Mouse (Mus musculus) right cerebral cortex, postnatal 14 days (tissue): ENCODE measurements around the gene Ccdc12.

Experiments used
- DNase-seq: peaks from one replicate; pipeline ENCODE4 v3.0.0; 2022

Ccdc12 gene

GRCm38 (mm10) chr9:110711532-110711931 lies 55.2 kb downstream of the Ccdc12 start:
- no peak for DNase-seq

DNA sequence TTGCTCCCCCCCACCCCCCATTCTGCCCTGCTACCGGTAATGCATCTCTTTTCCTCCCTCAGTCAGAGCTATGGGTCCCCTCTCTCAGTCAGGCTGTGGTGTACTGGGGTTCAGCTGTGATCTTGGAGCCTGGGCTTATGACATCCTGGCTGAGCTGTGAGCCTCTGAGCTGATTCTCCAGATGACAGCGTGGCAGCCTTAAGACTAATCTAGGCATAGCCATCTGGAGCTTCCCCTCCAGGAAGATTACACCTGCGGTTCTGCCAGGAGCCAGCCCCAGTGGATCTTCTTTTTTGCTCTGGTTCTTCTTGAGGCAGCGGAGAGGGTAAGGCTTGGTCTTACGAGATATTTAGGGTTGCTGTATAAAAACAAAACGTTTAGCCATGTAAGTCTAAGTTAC lies 55.7 kb downstream of the Ccdc12 start:
- DNase-seq = no peak

GRCm38 (mm10) chr9:110712545-110712944 lies 56.2 kb downstream of the Ccdc12 start:
- no peak for DNase-seq

DNA sequence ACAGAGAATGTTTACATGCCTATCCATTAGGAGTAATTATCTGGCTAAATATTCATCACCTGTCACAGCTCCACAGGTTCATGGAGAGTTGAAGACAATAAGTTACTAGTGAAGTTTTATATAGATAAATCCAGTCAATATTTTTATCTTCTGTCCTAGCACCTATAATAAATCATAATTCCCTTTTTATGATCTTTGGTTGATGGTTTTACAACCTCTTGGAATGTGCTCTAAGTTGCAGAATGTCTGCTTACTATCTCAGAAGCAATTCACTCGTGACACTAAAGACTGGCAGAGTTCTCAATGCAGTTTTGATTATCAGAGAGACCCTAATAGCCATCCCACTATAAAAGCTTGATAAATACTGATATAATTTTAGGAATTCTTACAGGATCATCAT lies 57.1 kb downstream of the Ccdc12 start:
- no peak for DNase-seq

DNA sequence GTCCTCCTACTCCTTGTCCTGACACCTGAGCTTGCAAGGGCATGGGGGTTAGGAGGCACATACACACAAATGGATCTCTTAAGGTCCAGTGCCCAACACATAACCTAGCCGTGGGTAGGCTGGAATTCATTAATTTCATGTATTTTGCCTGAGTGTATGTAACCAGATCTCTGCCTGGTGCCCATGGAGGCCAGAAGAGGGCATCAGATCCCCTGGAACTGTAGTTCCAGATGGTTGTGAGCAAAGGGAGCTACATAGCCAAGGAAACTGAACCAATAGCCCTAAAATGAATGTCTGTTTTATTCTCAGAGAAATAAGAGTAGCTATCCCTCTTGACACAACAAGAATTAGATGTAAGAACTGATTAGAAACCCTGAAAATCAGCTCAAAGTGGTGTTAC lies 59.1 kb downstream of the Ccdc12 start:
- no peak for DNase-seq

DNA sequence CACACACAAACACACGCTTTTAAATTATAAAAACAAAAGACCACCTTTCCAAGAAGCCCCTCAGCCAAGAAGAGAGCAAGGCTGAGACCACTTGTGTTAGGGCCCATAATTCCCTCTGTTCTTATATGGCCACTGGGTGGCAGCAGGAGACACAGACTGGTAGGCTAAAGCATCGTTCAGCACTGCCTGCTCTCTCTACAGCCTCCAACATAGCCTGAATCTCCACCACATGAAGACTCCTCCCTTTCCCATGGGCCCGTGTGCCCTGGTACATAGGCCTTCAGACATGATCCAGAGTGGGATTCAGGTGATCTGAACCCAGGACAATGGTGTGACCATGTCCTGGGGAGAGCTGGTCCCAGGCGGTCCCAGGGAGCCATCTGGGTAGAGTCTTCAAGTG lies 60.5 kb downstream of the Ccdc12 start:
- DNase-seq = peak; percentile 70

- no peak for DNase-seq
Measured at GRCm38 (mm10) chr9:110718071-110718470, 61.8 kb downstream of the Ccdc12 start.

GRCm38 (mm10) chr9:110718810-110719209 lies 62.5 kb downstream of the Ccdc12 start:
- no peak for DNase-seq

DNA sequence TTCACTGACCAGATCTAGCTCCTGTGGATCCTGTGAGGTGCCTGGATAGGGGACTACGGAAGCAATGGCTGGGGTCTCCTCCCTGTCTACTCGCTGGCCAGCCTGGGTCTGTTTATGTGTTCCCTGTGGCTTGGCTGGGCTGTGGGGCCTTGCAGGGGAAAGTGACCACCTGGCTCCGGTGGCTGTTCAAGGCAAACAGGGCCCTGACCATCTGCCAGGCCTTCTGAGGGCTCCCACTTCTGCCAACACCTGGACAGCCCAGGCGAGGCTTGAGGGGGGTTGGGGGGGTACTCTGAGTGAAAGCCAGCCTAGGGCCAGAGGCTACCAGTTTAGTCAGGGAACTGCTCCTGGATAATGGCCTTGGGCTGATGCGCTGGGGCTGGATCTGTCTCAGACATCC lies 63.7 kb downstream of the Ccdc12 start:
- no peak for DNase-seq

- DNase-seq = no peak
Measured at GRCm38 (mm10) chr9:110722060-110722459, 65.8 kb downstream of the Ccdc12 start.

DNA sequence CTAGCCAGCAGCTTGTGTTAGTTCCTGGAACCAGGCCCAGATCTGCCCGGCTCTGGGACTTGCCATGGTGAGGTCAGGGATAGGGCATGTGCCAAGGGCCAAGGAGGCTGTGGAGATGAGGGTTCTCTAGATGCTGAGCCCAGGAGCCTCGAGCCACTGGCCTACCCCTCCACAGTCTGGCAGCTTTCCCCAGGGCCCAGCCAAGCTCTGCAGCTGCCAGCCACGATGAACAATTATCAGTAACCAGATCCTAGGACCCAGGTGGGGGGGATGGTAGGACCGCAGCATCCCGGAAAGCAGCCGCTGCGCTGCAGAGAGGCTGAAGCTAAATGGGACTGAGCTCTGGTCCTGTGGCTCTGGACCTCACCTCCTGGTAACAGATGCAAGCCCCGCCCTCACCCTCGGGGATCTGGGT lies 69.4 kb downstream of the Ccdc12 start:
- peak; percentile 51 for DNase-seq

DNA sequence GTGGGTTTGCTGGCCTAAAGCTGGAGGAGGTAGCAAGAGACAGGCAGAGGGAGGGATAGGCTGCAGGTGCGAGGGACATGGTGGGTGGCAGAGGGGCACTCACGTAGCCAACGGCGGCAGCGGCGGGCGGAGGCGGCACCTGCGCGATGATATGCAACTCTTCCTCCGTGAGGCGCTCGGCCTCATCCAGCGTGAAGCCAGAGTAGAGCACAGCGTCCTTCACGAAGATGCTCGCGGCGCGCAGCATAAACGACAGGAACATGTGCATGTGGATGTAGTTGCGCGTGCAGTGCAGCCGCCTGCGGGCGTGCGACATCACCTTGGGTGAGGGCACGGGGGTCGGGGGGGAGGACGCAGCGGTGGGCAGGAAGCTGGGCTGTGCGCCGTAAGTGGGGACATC lies 70.6 kb downstream of the Ccdc12 start:
- peak; percentile 42 for DNase-seq

- peak; percentile 57 for DNase-seq
Measured at GRCm38 (mm10) chr9:110729841-110730240, 73.5 kb downstream of the Ccdc12 start.

GRCm38 (mm10) chr9:110731859-110732258 lies 75.6 kb downstream of the Ccdc12 start:
- DNase-seq = no peak

DNA sequence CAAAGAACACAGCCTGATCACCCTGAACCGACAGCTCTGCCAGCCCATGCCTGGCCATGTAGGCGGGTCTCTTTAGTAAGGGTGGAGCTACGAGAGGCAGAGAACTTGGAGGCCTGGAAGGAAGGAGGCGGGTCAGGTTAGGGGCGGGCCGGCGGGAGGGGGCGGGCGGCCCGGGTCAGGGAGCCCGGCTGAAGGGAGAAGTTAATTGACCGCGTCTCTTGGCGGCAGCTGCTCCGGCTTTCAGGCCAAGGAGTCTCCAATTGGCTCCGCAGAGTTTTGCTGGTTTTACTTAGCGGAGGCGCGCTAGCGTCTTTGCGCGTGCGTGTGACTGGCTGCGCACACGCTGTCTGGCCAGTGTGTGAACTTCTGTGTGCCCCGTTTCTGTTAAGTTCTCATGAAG lies 76.3 kb downstream of the Ccdc12 start:
- peak; percentile 33 for DNase-seq

DNA sequence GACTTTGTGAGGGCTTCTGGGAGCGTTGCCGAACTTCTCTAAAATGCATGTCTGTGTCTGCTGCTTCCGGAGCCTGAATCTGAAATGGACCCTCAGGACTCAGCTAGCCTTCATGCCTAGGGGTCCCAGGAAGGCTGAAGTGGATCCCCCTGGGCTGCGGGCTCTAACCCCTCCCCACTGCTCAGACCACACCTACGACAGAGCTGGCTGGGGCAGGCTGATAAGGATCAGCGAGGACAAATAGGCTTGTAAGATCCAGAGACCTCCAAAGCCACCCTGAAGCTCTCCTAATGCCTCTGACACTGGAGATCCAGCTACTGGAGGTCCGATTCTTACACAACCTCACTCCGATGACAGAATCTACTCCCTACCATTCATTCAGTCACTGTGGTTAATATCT lies 76.8 kb downstream of the Ccdc12 start:
- DNase-seq = no peak

DNA sequence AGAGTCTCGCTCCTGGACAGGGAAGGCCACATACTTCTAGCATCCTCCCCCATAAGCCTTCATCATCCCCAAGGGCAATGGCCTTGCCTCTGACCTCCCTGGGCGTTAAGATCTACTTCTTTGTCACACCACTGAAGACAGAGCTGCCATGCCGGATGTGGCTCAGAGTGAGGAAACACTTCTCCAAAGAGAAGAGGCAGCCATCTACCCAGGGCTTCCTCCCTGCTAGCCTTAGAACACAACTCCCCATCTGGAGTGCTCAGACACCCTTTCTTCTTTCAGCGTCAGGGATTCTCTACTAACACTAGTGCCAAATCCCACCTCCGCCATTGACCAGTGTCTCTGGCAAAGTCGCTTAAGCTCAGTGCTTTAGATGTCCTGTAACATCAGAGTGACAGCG lies 77.9 kb downstream of the Ccdc12 start:
- DNase-seq = no peak

DNA sequence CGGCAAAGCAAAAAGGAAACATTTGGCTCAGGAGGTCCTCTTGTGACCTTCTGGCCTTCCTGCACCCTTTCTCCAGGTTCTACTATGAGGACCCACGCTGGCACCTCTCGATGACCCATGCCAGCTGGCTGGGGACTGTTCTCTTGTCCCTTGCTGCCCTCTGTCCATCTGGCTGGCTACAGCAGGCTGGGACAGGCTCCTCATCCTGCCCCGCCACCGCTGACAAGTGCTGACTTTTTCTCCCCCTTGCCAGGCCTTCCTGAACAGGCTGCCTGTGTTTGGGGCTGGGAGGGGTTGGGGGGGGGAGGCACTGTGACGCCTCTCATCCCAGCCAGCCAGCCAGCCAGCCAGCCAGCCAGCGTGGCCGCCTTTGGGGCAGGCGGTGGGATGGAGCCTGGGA lies 80.1 kb downstream of the Ccdc12 start:
- DNase-seq = no peak

DNA sequence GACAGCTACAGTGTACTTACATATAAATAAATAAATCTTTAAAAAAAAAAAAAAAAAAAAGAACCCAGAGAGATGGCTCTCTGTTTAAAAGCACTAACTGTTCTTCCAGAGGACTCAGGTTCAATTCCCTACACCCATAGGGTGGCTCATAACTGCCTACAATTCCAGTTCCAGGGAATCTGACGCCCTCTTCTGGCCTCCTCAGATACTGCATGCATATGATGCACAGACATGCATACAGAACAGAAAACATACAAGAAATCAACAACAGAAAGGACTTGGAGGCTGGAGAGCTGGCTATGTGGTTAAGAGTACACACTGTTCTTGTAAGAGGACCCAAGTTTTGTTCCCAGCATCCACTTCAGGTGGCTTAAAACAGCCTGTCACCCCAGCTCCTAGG lies 81.8 kb downstream of the Ccdc12 start:
- no peak for DNase-seq

DNA sequence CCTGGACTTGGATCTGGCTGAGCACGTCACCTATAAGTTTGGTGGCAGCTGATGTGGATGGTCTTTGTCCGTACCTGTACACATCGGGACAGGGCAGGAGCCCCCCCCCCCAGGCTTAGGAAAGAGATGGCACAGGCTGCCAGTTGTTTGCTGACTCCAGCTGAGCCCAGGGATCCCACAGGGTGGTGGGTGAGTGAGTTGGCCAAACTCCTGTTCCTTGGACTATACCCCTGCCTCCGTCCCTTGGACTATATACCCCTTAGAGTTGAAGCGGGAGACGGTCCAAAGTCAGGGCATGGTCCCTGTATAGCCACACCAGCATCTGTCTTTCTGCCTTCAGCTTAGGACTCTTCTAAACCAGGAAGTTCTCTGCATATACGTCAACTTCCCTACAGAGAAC lies 83.7 kb downstream of the Ccdc12 start:
- no peak for DNase-seq

DNA sequence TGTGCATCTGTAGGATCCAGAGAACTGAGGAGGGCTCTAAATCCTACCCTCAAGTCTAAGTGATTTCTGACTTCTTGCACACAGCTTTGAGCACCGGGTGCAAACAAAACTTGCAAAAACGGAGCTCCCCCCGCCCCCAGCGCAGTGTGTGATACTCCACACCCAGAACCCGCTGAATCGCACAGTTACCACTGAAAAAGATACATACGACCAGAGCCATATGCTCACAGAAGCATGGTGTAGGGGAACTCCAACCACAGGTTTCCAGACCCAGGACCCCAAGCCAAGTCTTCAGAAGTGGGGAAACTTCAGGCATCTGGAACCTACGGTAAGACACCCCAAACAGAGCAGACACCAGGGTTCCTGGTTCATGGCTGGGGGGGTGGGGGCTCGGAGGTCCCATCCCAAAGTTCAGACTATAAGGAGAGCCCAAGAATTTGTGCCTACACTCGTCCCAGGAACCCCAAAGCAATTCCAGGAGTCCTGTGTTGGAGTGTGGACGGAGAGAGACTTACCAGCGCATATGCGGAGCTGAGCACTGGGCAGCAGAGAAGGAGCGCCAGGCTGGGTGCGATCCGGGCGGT lies 85.5 kb downstream of the Ccdc12 start, which contains the start of gene Myl3:
Gene Myl3, plus strand, starts transcription at position 151 of the 584 bp plus-strand sequence.
- DNase-seq = no peak

- no peak for DNase-seq
Measured at GRCm38 (mm10) chr9:110742295-110742950, 86.1 kb downstream of the Ccdc12 start.

DNA sequence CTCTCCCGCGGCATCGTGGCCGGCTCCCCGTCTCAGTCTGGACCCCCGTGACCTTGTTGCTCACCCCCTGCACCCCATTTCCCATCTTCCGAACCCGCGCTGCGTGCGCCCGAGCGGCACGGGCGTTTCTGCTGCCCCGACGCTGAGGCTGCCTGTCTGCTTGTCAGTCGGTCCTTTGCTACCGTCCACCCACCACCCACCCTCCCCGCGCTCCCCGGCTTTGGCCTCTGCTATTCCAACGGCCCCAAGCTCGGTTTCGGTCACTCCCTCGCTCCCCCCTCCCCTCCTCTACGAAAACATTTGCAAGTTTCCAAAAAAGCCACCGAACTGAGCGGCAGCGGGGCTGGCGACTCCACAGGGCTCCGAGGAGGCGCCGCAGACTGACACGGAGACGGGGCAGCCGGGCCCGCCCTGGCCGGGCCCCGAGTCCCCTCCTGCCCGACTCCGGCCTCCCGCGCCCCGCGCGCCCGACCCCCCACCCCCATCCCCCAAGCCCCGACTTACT lies 86.7 kb downstream of the Ccdc12 start:
- no peak for DNase-seq

DNA sequence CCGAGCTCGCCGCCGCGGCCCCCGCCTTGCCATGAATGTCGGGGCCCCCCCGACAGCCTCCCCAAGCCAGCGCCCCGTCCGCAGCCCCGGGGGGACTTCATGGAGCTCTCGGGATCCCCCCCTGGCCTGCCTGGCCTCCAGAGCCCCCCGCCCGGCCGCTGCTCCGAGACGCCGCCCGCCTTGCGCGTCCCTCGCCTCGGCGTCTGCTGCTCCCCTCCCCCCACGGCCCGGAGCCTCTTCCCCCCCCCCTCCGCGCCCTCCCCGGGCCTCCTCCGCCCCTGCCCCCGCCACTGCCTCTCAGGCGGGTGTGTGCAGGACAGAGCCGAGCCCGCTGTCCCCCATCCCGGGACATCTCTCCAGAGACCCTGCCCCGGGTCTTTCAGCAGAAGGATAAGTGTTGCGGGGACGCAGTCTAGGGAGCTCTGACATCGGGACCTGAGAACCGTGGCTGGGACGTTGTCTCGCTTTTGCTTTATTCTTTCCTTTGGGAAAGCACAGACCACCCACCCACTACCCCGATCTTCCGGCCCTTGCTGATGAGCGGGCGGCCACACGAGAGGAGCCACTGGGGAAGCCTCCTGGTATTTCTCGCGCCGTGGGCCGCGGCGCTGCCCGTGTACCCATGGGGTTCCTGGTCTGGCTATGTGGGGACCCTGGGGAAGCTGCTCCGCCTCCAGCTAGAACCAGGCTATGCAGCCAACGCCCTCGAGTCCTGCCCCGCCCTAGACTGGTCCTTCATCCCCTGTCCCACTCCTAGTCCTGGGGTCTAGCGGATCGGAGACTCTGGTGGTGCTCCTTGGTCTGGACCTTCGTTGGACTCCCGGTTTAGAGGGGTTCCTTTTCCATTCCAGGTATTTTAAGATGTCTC lies 87.4 kb downstream of the Ccdc12 start:
- no peak for DNase-seq
